Mouse (Mus musculus) spleen, adult 18-20 months (tissue): ENCODE measurements at regions not wholly inside any gene's neighbourhood (a gene's known extent, or its start where the extent isn't known, plus 50 kb on each side); places are given as distances from the start of the nearest gene placed in this dataset.

Source experiments
- DNase-seq, 2 experiments: peaks; one replicate each; pipeline ENCODE4 v3.0.0; 2022; ENCODE audit warnings: mixed read lengths in 2 of 2

DNA sequence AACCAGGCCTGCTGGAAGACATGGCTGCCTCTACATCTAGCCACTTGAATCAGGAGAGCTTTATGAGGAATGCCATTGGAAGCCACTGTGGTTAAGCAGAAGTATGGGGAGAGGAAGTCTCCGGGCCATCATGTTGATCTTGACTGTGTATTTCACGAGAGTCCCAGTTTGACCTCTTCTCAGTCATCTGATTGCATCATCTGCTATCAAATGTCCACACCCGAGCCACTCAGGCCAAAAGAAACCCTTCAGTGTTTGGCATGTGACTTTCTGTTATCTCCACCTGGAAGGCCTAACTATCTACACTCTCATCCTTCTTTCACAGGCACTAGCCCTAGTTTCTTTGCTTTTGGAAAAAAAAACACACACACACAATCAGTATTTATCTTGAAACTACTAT is 186.9 kb upstream of the Id2 start:
- DNase-seq = no peak

DNA sequence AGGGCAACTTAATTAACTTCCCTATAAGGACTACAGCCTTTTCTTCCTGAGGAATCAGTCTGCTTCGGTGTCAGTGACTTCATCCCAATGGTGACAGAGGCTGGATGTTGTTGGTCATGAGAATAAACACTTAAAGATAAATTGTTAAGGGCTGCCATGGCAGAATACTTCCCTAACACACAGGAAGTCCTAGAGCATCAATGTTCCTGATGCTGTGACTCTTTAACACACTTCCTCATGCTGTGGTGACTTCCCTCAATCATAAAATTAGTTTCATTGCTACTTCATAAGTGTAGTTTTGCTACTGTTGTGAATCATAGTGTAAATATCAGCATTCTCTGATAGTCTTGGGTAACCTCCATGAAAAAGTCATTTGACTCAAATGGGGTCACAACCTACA is 184.5 kb upstream of the Id2 start:
- no peak for DNase-seq

DNA sequence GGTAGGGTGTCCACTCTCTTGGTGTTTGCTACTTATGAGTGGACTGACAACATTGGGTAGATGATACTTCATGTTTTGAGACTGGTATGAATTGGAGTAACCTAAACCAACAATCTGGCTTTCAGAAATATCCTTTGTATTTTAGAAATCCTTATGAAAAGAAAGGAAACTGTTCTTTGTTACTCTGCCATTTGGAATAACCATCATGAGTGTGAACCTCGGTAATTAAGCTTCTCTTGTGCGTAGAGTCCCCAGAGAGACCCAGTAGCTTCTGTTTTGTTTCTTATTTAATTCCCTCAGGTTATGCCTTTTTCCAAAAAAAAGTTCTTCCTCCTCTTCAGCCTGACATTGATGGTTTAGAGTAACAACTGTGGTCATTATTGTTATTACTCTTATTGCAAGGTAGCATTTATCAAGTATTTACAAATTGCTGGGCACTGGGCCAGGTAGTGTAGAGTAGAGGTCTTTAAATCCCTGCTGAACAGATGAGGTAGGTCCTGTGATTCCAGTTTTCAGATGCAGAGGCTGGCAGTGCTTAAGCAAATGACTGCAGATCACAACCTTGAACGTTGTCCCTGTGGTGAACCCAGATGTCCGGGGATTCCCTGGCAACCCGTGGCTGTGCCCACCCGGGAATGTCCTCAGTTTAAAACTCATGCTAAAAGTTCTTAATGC is 176.8 kb upstream of the Id2 start:
- no peak for DNase-seq

DNA sequence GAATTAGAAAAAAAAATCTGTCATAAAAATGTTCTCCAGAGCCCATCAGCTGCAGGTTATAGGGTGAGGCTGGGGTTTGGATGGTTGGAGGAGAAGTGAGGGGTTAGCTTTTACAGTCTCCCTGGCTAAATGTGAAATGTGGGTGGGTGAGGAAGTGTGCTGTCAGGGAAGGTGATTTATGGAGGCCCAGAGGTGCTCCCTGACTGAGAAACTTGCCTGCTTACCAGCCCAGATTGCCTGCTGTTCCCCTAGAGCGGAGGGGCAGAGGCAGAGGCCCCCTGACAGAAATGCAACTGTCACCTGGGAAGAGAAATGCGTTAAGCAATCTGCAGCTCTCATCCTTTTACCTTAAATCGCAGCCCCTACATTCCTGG is 175.8 kb upstream of the Id2 start:
- DNase-seq = no peak

DNA sequence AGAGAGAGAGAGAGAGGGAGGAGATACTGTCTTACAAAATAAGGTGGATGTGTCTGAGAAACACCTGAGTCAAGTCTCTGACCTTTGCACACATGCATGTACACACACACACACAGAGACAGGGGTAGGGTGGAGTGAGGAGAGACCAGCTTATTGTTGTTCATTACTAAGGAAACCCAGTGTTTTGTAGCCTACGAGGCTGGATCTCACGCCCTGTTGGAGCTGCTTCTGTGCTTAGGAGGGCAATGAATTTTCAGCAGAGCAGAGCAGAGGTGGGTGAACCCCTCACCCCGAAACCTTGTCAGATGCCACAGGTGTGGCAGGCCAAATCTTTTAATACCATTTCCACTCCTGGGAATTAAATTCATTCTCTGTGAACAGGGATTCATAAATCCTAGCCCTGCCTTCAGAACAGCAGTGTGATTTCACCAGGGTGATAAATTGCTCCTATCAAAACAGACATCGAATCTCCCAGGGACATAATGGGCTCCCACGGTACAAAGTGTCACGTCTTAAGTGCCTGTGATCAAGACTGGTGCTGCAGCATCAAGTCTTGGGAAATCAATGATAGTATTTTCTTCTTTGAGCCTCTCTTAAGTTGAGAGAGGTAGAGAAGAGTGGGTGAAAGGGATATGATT is 175.3 kb upstream of the Id2 start:
- DNase-seq = no peak

DNA sequence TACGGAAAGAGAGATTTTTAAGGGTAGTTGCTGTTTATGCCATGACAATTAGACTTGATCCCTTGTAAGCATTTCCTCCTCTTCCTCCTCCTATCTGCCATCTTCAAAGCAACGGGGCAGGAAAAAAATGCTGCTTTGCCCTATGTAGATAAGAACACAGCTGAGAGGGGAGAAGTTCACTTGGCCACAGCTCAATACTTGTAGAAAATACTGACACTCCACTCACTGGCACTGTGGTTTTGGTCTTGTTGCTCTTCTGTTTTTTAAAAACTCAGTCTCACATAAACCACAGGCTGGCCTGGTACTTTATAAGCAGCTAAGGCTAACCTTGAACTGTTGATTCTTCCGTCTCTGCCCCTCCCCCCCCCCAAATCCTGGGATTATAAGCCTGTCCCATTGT is 172.9 kb upstream of the Id2 start:
- no peak for DNase-seq

DNA sequence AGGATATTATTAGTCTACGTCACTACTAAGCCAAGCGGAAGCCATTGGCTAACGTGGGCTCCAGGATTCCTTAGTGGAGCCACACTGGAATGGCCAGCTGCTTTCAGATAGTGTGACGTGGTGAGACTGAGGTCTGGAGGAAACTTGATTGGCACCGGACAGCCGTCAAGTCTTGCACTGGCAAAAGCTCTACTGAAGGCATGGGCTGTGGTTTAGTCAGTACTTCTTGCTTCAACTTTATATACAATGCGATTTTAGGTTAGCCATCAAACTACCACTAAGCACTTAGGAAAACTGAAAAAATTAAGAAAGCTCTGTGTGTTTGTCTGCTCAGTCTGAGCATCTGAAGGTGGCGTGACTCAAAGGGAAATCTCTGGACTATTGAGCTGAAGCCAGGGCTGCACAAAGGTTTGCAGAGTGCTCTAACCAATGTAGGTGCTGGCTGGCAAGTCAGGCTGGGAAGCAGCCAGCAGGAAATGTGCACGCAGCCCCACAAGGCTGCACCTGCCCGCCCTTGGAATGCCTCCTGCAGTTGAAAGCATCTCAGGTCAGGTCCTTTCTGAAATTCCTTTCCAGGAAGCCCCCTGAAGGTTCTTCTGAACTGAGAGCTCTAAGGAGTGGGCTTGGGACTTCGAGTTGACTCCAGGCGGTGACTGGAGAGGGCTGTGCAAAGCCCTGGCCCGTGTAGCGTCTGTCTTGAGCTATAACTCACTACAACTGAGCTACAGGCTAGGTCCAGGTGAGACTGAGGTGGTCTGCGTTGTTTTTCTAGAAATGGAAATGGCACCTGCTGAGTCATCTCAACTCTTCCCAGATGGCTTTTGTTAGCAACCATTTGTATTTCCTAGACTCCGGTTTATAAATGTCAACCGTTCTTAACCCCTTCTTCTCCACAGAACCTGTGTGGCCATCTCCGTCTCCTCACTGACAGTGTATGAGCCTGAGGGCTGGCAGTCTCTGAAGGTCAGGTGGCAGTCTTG is 172.2 kb upstream of the Id2 start:
- no peak for DNase-seq

DNA sequence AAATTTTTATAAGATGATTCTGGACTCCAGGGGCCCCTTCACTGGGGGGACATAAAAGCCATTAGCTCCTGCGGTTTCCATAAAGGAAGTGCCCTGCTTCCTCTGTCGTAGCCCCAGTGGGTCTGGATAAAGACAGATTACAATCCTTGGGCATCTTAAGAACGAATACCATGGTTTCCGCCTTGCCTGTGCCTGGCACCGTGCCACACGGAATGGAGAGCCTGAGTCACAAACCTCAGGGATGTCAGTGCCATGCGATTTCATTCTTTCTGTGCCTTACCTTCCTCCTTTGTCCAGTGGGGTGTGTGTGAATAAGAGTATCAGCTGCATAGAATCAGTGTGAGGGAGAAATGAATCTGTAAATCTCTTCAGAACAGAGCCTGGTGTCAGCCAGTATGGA is 171.4 kb upstream of the Id2 start:
- DNase-seq = no peak

DNA sequence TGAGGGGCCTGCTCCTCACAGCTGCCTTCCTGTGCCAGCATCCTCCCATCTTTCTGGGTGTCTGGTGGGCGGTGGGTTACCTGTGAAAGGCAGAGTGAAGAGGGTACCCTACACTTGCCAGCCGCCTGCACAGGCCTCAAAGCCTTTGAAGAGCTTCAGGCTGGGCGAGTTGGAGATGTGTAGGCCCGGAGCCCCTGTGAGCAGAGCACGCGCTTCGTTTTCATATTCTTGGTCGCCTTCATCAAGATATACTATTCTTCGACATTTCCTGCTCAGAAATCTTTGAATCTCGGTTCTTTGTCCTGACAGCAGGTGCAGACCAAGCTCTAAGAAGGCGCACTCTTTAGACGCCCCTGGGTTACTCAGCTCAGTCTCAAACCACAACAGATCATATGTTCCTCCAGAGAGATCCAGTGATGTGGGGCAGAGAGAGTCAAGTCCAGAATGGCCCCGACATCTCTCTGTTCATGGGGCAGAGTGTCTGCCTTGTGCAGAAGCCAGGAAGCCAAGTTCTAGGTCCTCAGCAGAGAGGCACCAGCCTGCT is 170.7 kb upstream of the Id2 start:
- no peak for DNase-seq

DNA sequence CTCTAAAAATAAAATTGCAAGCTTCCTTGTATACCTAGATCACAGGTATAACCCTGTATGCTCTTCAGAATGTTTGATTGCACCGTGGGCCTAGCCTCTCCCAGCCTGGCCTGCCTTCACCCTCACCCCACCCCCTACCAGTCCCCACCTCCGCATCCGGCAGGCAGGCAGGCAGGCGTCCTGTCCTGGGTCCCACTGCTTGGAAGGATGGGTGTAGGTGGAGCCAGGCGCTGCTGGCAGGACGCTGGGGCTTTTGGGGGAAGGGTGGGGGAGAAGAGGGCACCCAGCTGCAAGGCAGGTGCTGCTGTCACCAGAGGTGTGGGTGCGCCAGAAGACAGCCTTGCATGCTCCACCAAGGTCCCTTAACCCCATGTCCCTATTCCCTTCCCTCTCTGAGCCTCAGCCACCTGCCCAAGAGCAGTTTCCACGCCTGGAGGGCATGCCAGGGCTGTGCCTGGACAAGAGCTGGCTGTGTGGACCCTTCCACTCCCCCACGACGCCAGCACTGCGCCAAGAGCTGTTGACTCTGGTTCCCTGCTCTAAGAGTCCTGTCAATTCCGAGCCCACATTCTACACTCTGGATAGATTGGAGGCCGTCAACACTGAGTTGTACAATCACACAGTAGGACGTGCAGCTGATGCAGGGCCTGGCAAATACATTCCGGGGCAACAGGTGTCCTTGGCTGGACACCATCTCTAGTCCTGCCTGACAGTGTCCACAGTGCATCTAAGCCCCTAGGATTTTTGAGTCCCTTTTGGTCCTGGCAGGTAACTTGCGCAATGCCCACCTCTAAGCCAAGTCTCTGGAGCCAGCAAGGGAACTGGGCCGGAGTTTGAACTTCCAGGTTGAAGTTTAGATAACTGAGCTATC is 170.0 kb upstream of the Id2 start:
- DNase-seq = no peak

DNA sequence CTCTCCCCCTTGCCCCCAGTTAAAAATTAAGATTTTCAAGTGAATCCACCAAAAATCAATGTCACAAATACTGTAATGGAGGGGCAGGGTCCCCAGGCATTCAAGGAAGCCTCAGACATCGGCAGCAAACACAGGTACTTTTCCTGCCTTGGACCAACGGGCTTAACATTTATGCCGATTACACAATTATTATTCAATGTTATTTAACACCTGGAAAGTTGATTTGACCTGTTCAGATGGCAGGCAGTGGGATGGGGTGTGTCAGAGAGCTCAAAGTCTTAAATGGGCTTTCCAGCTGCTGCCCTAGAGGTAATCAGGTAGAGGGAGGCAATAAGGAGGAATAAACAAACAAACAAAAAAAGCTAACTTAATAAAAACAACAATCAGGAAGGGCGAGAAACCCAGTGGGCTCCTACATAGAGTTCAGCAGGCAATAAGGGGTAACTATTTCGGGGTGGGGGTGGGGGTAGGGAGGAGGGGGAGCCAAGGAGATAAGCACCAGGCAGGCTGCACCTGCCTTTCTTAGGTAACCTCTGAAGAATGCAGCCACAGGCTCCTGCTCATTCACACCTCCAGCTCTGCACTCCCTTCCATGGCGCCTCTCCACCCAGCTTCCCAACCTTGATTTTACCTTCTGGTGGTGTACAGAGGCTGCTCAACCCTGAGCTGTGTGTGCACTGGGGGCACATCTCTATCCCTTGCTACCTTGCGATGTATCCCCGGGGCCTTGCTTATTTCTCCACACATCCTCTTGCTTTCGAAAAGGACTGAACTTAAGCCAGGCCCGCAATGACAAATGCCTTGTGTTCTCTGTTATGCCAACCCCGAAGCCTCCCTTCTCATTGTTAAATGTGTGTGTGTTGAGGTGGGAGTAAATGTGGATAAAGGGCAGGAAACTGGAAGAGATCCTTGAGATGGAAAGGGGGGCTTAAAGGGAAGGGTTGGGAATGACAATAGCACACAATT is 168.9 kb upstream of the Id2 start:
- DNase-seq = no peak

DNA sequence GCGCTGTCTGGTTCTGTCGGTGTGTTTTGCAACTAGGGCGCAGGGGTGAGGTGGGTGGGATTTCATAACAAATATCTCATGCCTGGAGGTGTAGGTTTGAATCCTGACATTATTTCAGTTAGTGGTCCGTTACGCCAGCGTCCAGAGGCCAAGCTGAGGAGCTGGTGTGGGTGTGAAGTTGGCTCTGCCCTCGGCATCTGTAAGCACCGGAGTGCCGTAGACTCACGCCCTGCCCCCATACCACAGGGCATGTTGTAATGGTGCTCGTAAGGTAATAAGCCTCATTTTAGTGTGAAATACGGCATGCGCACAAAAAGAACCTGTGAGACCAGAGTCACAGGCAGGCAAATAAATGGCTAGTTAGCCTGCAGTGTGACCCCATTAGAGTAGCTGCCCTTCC is 168.1 kb upstream of the Id2 start:
- DNase-seq = no peak

DNA sequence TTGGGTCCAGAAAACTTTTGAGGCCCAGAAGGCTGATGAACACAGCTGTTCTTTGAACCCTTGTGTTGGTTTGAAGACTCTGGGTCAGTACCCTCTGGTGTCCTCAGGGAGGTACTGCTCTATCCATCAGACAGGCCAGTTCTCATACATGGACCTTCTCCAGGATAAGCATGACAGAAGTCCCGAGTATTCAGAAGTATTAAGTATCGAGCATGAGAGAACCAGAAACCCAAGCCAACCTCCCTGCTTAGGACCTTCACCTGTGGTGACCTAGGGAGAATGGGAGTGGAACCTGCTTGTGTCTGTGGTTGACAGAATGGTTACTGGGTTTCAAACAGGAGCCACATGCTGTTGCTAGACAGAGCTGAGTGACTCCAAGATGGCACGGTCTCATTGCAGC is 167.5 kb upstream of the Id2 start:
- DNase-seq = no peak

DNA sequence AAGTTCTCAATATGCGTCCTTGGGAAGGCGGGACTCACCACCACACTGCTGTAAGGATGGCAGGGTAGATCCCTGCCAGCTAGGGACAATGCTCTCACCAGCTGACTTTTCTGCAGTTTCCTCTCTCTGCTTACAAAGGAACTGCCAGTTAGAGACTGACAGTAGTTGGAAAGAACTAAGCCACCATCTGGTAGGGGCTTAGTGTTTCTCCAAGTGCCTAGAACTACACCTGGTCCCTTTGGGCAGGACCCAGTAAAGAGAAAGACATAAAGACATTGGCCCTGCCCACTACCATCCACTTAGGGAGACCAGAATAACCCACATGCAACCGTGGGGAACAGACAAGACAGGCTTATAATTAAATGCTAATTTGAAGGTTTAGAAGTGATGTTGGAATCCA is 165.5 kb upstream of the Id2 start:
- no peak for DNase-seq

DNA sequence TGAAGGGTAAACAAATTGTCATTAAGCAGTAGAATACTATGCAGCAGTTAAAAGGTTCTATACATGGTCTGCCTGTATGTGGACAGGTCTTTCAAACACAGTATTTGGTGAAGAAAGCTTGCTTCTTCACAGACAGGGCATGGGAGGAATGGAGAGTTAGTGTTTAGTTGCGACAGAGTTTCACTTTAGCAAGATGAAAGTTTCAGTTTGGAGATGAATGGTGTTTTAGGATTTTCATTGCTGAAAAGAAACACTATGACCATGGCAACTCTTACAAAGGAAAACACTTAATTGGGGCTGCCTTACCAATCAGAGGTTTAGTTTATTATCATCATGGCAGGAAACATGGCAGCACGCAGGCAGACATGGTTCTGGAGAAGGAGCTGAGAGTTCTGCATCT is 162.2 kb upstream of the Id2 start:
- no peak for DNase-seq

DNA sequence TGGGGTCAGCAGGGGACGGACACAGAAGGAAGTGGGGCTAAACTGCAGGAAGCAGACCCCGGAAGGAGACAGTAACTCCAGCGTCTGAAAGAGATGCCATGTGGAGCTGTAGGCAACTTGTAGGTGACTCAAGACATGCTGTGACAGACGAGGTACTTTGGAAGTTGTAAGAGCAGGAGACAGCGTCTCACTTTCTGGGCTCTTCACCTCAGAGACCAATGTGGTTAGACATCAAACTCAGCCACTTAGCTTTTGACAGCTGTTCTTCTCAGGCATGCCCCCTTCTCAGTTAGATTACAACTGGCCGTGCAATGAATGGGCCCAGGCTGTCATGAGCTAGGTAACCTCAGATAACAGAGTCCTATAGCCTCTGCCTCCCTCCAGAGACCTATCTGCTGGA is 159.3 kb upstream of the Id2 start:
- no peak for DNase-seq

DNA sequence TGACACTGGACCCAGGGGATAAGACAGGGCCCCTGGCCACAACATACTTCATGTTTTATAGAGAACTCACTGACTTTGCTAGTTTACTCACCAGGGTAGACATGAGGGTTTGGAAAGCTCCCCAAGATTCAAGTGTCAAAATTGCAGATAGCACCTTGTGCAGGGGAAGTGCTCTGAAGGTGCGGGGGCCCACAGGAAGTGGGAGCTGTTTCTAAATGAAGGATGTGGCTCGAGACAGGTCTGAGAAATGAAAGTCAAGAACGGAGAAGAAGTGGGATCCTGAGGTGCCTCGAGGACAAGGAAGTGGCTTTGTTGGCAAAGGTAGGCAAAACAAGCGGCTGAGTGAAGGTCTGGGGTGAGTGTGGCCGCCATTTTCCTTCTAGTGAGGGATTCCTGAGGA is 157.8 kb upstream of the Id2 start:
- DNase-seq = no peak

DNA sequence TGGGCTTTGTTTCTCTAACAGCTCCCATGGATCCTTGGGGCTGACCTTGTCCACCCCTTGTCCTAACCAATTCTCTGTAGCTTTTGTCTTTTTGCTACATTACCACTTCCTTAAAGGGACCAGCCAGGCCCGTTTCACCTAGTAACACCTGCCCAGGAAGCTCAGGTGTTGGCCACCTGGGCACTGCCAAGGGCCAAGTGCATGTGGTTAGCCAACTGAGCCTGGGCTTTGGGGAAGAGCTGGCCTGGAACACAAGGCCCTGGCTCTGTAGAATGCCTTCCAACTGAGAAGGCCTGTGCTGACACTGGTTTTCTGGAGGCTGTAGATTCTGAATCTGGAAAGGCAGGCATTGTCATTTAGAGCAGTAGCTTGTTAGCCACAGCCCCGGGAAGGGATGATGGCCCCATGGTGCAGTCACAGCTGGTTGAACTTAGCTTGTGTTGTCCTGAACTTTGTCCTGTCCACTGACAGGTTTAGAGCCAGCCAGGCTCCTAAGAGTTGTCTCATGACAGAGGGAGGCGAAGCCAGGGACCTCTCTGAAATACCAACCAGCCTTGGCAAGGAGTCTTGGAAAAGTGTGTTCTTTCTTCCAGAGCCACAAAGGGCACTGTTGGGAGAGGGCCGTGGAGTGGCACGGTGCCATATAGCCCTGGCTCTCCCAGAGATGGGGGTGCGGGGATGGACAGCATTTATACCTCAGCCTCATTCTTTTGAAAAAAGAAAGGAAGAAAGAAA is 156.0 kb upstream of the Id2 start:
- no peak for DNase-seq

DNA sequence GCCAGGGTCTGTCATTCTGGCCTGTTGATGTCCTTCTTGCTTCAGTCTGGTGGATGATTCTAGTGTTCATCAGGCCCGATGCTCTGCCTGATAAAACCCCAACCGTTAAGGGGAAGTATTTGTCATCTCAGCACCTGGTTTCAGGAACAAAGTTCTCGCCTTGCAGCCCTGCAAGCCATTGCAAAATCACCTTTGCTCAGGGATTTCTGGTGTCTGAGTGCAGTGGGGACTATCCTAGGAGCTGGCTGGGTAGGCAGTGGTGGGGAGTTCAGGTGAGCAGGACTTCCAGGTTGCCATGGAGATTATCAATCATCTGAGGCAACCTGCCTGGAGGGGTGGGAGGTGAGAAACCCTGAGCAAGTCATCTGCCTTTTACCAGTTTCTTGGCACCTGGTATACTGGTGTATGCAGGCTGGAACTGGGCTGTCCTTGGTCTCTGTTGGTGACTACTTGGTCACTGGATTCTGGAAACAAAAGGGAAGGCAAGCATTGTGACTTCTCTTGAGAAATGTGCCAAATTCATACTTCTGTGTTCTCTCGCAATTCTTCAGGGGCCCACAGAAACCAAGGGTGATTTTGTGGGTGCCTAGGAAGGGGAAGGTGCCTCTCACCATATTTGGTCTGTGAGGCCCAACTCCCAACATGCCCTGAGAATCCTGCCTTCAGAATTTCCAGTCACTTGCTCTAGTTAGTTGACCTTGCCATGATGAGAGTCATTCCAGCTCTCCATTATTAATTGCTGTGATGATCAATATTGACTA is 154.7 kb upstream of the Id2 start:
- no peak for DNase-seq

DNA sequence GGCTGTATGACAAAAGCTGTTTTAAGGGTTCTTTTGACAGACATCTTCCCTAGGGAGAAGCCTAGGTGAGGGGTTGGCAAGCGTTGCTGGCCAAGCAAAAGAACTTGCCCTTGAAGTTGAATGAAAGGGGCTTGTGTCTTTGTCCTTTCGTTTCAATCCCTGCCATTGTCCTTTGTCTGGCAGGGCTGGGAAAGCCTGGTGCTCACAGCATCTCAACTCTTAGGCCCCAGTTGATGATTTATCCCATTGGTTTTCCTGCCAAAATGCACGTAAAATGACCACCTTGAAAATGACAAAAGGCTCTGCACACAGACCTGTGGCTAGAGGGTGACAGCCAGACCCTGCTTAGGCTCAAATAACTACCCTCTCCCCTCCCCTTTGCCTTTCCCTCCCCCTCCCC is 153.9 kb upstream of the Id2 start:
- DNase-seq = no peak
